Mouse (Mus musculus) CH12.LX (cell line): Measurements from ENCODE around the gene Aspdh.

Experiments
- CTCF ChIP-seq, 2 experiments: IDR thresholded peaks in 1 of 2; conservative IDR thresholded peaks in 1 of 2; 2 replicates each; pipeline ENCODE4 v1.5.1; 2011 to 2012; ENCODE audit warnings: low read depth in 2 of 2, low read length in 2 of 2, improper control_type of control experiment in 1 of 2, inconsistent platforms in 1 of 2, mild to moderate bottlenecking in 1 of 2, moderate library complexity in 1 of 2
- MAFK ChIP-seq: IDR thresholded peaks from 2 replicates; pipeline ENCODE4 v1.6.1; 2011; ENCODE audit warnings: low read length, improper control_type of control experiment; ENCODE audit not compliant: insufficient replicate concordance
- MAX ChIP-seq: IDR thresholded peaks from 2 replicates; pipeline ENCODE4 v1.6.1; 2011; ENCODE audit warnings: low read length, improper control_type of control experiment
- NELFE ChIP-seq: IDR thresholded peaks from 2 replicates; pipeline ENCODE4 v1.6.1; 2011; ENCODE audit warnings: low read depth, low read length, improper control_type of control experiment
- POLR2A ChIP-seq: IDR thresholded peaks from 2 replicates; pipeline ENCODE4 v1.6.1; 2011; ENCODE audit warnings: low read depth, mild to moderate bottlenecking, improper control_type of control experiment, low read length
- USF1 ChIP-seq: IDR thresholded peaks from 2 replicates; pipeline ENCODE4 v1.6.1; 2014; ENCODE audit warnings: low read depth, mild to moderate bottlenecking, inconsistent platforms, low read length, improper control_type of control experiment

DNA sequence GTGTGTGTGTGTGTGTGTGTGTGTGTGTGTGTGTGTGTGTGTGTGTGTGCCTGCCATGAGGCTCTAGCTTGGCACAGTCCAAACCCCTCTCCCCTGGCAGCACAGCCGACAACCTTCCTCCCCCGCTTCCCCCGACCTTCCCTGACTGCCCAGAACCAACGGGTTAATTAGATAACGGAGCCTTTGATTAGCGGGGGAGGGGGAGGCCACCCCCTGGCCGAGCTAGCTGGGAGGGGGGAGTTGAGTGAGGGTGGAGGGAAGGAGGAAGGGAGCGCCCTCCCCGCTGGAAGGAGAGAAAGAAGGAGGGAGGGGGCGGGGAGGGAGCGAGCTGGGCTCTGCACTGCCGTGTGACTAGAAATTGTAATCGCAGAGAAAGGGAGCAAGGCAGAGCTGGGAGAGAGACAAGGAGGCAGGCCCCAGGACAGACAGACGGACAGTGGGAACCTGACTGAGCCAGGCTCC lies 23.5 kb upstream of the Aspdh start:
- TF ChIP-seq NELFE (no peak), USF1 (no peak), CTCF (conservative IDR thresholded peaks at IDR 0.05 in 1 of 2, IDR thresholded peaks at IDR 0.05 in 1 of 2; ENCODE audit: low read depth in 2 of 2, low read length in 2 of 2) (no peak), MAX (no peak), MAFK (no peak), POLR2A (no peak)
